Mouse (Mus musculus) ES-E14 (cell line): ENCODE measurements around the gene Gm765.

ENCODE experiments used
- HCFC1 ChIP-seq: IDR thresholded peaks from 2 replicates; pipeline ENCODE4 v1.6.1; 2012; ENCODE audit warnings: low read length, inconsistent platforms, borderline replicate concordance; ENCODE audit not compliant: insufficient read depth
- ZC3H11A ChIP-seq: IDR thresholded peaks from 2 replicates; pipeline ENCODE4 v1.6.1; 2012; ENCODE audit warnings: low read depth, mild to moderate bottlenecking, inconsistent platforms, low read length, borderline replicate concordance

- TF ChIP-seq HCFC1 = no peak
- no peak for TF ChIP-seq ZC3H11A
These were observed 35.4 kb downstream of the Gm765 start for GRCm38 (mm10) chr6:98307159-98307558.
